Mouse (Mus musculus) forebrain, embryonic 16.5 days (tissue): ENCODE measurements around the gene Lrpprc. TPM values are rescaled to one million over a fixed set of nuclear protein-coding genes. Genes with fewer than 3 reads are reported as not detected.

Experiments used
- ATAC-seq: fragments of 200-750 bp; cut with Nextera tagmentation; 2 replicates; pipeline ENCODE4 v1.8.0; 2017; ENCODE audit warnings: mild to moderate bottlenecking, moderate library complexity
- H3K27ac ChIP-seq: fragments of 300-500 bp; sonication (generic); 2 replicates; pipeline ENCODE4 v1.5.1; 2014; ENCODE audit warnings: low read length, control low read depth
- H3K27me3 ChIP-seq: fragments of 300-500 bp; sonication (generic); replicated peaks from 2 replicates; pipeline ENCODE4 v1.6.1; 2014; ENCODE audit warnings: low read length; ENCODE audit not compliant: control insufficient read depth, insufficient read depth
- H3K36me3 ChIP-seq: fragments of 300-500 bp; sonication (generic); 2 replicates; pipeline ENCODE4 v1.6.1; 2014; ENCODE audit not compliant: control insufficient read depth, insufficient read depth
- H3K4me1 ChIP-seq: fragments of 300-500 bp; sonication (generic); replicated peaks from 2 replicates; pipeline ENCODE4 v1.6.1; 2014; ENCODE audit warnings: low read length; ENCODE audit not compliant: control insufficient read depth, insufficient read depth
- H3K4me2 ChIP-seq: fragments of 300-500 bp; sonication (generic); 2 replicates; pipeline ENCODE4 v1.6.1; 2014; ENCODE audit warnings: mild to moderate bottlenecking, low read length, control low read depth
- H3K4me3 ChIP-seq: fragments of 300-500 bp; sonication (generic); replicated peaks from 2 replicates; pipeline ENCODE4 v1.5.1; 2014; ENCODE audit warnings: mild to moderate bottlenecking, low read length, control low read depth
- H3K9ac ChIP-seq: fragments of 300-500 bp; sonication (generic); replicated peaks from 2 replicates; pipeline ENCODE4 v1.6.1; 2014; ENCODE audit warnings: low read depth, low read length, control low read depth
- H3K9me3 ChIP-seq: fragments of 300-500 bp; sonication (generic); 2 replicates; pipeline ENCODE4 v1.6.1; 2016; ENCODE audit warnings: low read length; ENCODE audit not compliant: control insufficient read depth
- WGBS: fragments of 180-500 bp; shearing (Covaris S2); extraction: QIAGEN DNeasy Blood & Tissue Kit; methylation state at CpG from one replicate; pipeline ENCODE4 v1.1.7; 2014; 5-methylcytosine and 5-hydroxymethylcytosine counted together
- polyA plus RNA-seq: library from polyadenylated mRNA; unstranded; fragments of >200 nt; fragmentation: Nextera tagmentation; extraction: Ambion mirVana; gene quantifications from 2 replicates; pipeline ENCODE4 v1.2.1, GENCODE M21; 2015

The Lrpprc gene
- polyA plus RNA-seq, 1 experiment from 2014 or later: 46.8 TPM

DNA sequence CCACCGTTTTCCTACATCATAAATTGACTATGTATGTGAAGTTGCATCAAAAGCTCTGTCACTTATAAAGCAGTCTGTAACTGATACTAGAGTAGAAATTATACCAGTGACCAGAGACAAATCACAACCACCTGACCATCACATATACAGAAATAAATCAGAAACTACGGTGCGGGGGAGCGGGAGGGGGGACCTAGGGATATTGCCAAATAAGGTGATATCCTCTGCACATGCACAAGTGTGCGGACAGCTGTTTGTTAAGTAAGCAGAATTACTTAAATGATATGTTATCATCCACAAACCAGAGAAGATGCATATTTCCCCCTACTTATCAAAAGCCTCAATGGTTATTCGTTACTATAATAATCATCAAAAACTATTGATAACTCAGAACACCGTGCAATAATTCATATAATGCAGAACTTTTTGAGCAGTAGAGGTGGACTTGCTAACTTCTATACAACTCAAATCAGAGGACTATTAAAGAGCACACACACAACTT, 12.1 kb downstream of the Lrpprc start:
- Histone ChIP-seq H3K4me1 (no peaks in the 10 kb centered on the region), H3K36me3 (no peaks in the 10 kb centered on the region), H3K27ac (no peak overlapping the region), H3K27me3 (no peaks in the 10 kb centered on the region), H3K9ac (no peak overlapping the region), H3K4me2 (no peak overlapping the region), H3K9me3 (no peaks in the 10 kb centered on the region), H3K4me3 (no peak overlapping the region)
- WGBS: 94% methylated on average over 7 of the region's 7 CpGs
- ATAC-seq: no peak

- Histone ChIP-seq H3K4me1 (no peaks in the 10 kb centered on the region), H3K9me3 (no peaks in the 10 kb centered on the region), H3K27ac (no peak overlapping the region), H3K27me3 (no peaks in the 10 kb centered on the region), H3K36me3 (peaks cover 4% of the 10 kb centered on the region), H3K4me3 (no peak overlapping the region), H3K4me2 (no peak overlapping the region), H3K9ac (no peak overlapping the region)
- 92% methylated on average over 16 of the region's 16 CpGs for WGBS
- no peak for ATAC-seq
Measured at GRCm38 (mm10) chr17:84776362-84777000, 14.1 kb downstream of the Lrpprc start.

DNA sequence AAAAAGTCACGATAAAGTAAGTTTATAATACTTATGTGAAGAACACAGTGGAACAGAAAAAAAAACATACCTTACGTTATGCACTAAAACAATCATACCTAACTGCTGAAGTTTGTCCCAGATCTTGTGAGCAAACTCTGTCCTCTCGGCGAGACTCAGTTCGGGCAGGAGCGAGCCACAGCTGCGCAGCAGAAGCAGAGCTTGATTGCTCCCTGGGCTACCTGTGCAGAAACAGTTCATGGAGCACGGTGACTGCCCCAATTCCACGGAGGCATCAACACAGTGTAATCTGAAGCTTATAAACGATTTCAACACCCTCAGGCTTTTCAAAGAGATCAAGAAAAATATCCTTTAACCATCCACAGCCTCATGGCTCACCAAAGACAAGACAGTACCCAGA, 15.3 kb downstream of the Lrpprc start:
- 95% methylated on average over 10 of the region's 10 CpGs for WGBS
- no peak overlapping the region for H3K4me3 ChIP-seq
- H3K27me3 ChIP-seq: no peaks in the 10 kb centered on the region
- no peak overlapping the region for H3K27ac ChIP-seq
- H3K4me2 ChIP-seq: no peak overlapping the region
- H3K36me3 ChIP-seq: peaks cover 4% of the 10 kb centered on the region
- H3K4me1 ChIP-seq: no peaks in the 10 kb centered on the region
- no peak for ATAC-seq
- H3K9ac ChIP-seq: no peak overlapping the region
- no peaks in the 10 kb centered on the region for H3K9me3 ChIP-seq

DNA sequence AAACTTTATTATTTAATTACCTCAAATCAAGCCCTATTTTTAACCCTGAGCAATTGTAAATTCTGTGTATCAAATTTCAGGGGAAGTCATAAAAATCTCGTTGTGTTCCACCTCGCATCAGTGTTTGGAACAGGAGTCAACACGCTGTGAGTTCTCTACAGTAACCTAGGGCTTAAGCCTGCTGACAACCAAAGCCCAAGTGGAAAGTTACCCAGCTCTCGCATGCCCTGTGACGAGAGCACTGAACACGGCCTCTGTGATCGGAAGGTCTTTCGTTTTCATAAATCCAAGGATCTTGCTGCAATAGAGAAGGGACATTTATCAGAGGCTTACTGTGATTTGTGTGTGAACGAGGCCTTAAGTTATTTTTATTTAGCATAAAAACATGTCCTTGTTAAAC, 18.7 kb downstream of the Lrpprc start:
- no peak for ATAC-seq
- no peak overlapping the region for H3K9ac ChIP-seq
- H3K4me2 ChIP-seq: no peak overlapping the region
- WGBS: 92% methylated on average over 9 of the region's 9 CpGs
- no peak overlapping the region for H3K27ac ChIP-seq
- H3K36me3 ChIP-seq: peaks cover 9% of the 10 kb centered on the region
- H3K4me1 ChIP-seq: no peaks in the 10 kb centered on the region
- H3K9me3 ChIP-seq: no peaks in the 10 kb centered on the region
- no peaks in the 10 kb centered on the region for H3K27me3 ChIP-seq
- H3K4me3 ChIP-seq: no peak overlapping the region

- no peak overlapping the region for H3K27ac ChIP-seq
- no peak overlapping the region for H3K4me2 ChIP-seq
- no peak overlapping the region for H3K9ac ChIP-seq
- H3K27me3 ChIP-seq: no peaks in the 10 kb centered on the region
- H3K4me1 ChIP-seq: no peaks in the 10 kb centered on the region
- no peak overlapping the region for H3K4me3 ChIP-seq
- no peak for ATAC-seq
- WGBS: 86% methylated on average over 8 of the region's 8 CpGs
- no peaks in the 10 kb centered on the region for H3K9me3 ChIP-seq
- H3K36me3 ChIP-seq: peaks cover 6% of the 10 kb centered on the region; the same call in 1 of the 2 replicates
Measured at GRCm38 (mm10) chr17:84758971-84759370, 31.6 kb downstream of the Lrpprc start.

GRCm38 (mm10) chr17:84758374-84758773, 32.2 kb downstream of the Lrpprc start:
- peaks cover 4% of the 10 kb centered on the region; the same call in 1 of the 2 replicates for H3K36me3 ChIP-seq
- WGBS: 17% methylated on average over 10 of the region's 10 CpGs

DNA sequence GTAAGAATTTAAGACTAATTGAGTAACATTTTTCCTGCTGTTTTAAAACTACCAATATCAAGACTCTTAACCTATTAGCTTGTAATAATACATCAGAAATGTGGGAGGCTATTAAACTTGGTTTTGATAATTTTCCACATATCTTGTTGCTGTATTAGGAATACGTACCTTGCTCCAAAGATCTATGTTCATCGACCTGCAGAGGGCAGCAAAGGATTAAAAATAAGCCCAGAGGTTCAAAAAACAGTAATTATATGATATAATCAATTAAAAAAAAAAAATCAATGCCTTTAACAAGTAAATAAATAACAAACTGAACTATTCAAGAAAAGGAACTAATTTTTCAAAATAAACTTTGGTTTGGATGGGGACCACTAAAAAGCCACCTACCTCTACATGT, 34.5 kb downstream of the Lrpprc start:
- Histone ChIP-seq H3K27me3 (no peaks in the 10 kb centered on the region), H3K4me1 (peaks cover 8% of the 10 kb centered on the region), H3K9ac (no peak overlapping the region), H3K27ac (no peak overlapping the region), H3K4me3 (no peak overlapping the region), H3K36me3 (peaks cover 3% of the 10 kb centered on the region; the same call in 1 of the 2 replicates), H3K9me3 (no peaks in the 10 kb centered on the region), H3K4me2 (no peak overlapping the region)
- WGBS: 66% methylated on average over 2 of the region's 2 CpGs
- ATAC-seq: no peak

More at GRCm38 (mm10) chr17:84758374-84758773, 32.2 kb downstream of the Lrpprc start:
- H3K9me3 ChIP-seq: no peaks in the 10 kb centered on the region
- no peak overlapping the region for H3K27ac ChIP-seq
- H3K9ac ChIP-seq: no peak overlapping the region
- no peak overlapping the region for H3K4me3 ChIP-seq
- H3K27me3 ChIP-seq: no peaks in the 10 kb centered on the region
- H3K4me1 ChIP-seq: no peaks in the 10 kb centered on the region
- no peak for ATAC-seq
- H3K4me2 ChIP-seq: no peak overlapping the region

- ATAC-seq: no peak
- WGBS: 74% methylated on average over 5 of the region's 5 CpGs
- peaks cover 30% of the 10 kb centered on the region for H3K4me1 ChIP-seq
- 0 out of 2 replicates have a peak, but pooled peaks cover 3% of the 10 kb centered on the region for H3K36me3 ChIP-seq
- no peaks in the 10 kb centered on the region for H3K9me3 ChIP-seq
- no peak overlapping the region for H3K4me2 ChIP-seq
- H3K27ac ChIP-seq: no peak overlapping the region
- H3K4me3 ChIP-seq: no peak overlapping the region
- no peak overlapping the region for H3K9ac ChIP-seq
- H3K27me3 ChIP-seq: no peaks in the 10 kb centered on the region
Measured at GRCm38 (mm10) chr17:84753489-84753888, 37.1 kb downstream of the Lrpprc start.

DNA sequence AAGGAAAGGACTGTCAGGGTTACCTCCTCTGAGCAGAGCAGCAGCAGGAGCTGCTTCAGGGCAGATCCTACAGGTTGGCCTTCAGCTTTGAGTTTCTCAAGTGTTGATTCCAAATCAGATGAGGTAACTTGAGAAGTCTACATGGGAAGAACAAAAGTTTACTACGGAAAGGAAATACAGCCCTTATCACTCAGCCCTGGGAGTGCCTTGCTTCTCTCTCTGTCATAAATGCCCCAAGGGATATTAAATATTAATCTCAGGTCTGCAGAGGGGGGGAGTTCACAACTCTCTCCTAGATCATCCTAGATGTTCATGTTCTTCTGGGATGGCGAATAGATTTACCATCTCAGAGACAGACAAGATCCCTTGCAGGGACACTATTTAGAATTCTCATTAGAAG, 38.3 kb downstream of the Lrpprc start:
- no peak overlapping the region for H3K4me3 ChIP-seq
- H3K9ac ChIP-seq: no peak overlapping the region
- peaks cover 33% of the 10 kb centered on the region for H3K4me1 ChIP-seq
- H3K9me3 ChIP-seq: no peaks in the 10 kb centered on the region
- no peaks in the 10 kb centered on the region for H3K27me3 ChIP-seq
- no peak overlapping the region for H3K27ac ChIP-seq
- ATAC-seq: no peak
- H3K36me3 ChIP-seq: 0 out of 2 replicates have a peak, but pooled peaks cover 3% of the 10 kb centered on the region
- H3K4me2 ChIP-seq: no peak overlapping the region
- WGBS: 85% methylated on average over 2 of the region's 2 CpGs
